Mouse (Mus musculus) CD8-positive naive resting alpha-beta T cell, adult 2 months (primary cell): ENCODE measurements at regions not wholly inside any gene's neighbourhood (a gene's known extent, or its start where the extent isn't known, plus 50 kb on each side); places are given as distances from the start of the nearest gene placed in this dataset.

ENCODE experiments used
- DNase-seq, 2 experiments: peaks; one replicate each; pipeline ENCODE4 v3.0.0; 2022; ENCODE audit warnings: low read depth in 2 of 2, low spot score in 2 of 2

- DNase-seq, result peak in 1 of 2 experiments; percentile 6
Observed at GRCm38 (mm10) chr3:35482296-35482695, 271.6 kb upstream of the Atp11b start.

DNA sequence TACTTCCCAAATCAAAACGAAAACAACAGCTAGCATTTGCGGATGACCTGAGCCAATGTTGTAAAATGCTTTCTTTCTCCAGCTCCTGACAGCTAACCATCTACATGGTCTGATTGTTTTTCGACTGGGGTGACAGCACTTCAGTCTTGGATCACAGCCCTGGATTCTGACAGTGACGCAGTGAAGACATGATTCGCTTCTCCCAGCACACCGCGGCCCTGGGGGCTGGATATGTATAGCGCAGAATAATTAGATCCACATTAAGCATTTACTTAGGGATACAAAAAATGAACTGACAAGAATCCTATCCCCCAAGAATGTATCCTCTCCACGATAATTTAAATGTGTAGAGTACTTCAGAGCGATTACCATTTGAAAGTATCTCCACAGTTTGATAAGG lies 271.1 kb upstream of the Atp11b start:
- no peak for DNase-seq

- DNase-seq, result no peak
Observed at GRCm38 (mm10) chr3:35496027-35496824, 257.7 kb upstream of the Atp11b start.

GRCm38 (mm10) chr3:35510314-35510713 lies 243.6 kb upstream of the Atp11b start:
- no peak for DNase-seq

DNA sequence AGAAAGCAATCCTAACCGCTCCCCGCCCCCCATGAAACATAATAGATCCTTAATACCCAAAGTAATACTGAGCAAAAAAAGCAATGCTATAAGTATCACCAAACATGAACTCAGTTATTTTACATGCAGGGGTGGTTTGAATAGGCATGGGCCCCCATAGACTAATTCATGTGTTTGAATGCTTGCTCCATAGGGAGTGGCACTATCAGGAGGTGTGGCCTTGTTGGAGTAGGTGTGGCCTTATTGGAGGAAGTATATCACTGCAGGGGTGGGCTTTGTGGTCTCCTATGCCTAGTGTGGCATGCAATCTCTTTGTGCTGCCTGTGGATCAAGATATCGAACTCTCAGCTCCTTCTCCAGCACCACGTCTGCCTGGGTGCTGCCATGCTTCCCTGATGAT lies 237.4 kb upstream of the Atp11b start:
- no peak for DNase-seq

DNA sequence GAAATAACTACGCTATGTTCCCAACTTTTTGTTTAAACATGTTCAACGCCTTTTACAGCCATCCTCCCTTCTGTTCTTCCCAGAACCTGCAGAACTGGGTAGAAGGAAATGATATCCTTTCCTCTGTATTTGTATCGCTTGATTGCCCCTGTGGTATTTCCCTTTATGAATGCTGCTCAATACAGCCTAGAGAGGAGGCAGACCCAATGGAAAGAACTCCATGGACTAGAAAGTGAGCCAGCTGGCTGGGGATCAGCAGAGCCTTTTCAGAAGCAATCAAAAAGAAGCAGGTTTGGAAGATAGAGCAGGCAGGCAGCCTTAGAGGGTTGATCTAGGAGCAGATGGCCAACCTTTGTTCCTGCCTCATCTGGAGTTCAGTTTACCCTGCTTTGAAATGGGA lies 233.8 kb upstream of the Atp11b start:
- DNase-seq, result no peak

DNA sequence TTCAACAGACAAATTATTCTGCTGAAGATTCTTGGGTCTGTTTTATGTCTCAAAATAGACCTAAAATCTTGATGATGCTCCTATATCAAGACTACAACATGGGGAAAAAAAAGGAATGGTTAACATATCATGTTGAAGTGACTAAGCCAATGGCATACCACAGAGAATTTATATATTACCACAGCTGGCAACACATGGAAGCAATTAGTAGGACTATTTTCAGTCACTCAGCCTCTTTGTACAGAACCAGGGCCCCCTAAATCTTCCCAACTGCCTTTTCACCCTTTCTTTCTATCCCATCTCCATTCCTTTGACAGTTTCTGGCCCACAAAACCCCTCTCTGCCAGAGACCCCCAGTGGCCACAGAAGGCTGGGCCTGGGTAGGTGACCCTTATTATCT lies 206.2 kb upstream of the Atp11b start:
- DNase-seq, result no peak

GRCm38 (mm10) chr3:35551791-35552190 lies 202.1 kb upstream of the Atp11b start:
- DNase-seq, result no peak

GRCm38 (mm10) chr3:35560425-35560824 lies 193.5 kb upstream of the Atp11b start:
- no peak for DNase-seq

- DNase-seq, result no peak
Observed at GRCm38 (mm10) chr3:35574402-35574801, 179.5 kb upstream of the Atp11b start.
